Mouse (Mus musculus) adrenal gland, postnatal 4 days (tissue): ENCODE results near the gene Ap2m1. TPM values are rescaled to one million over a fixed set of nuclear protein-coding genes. Genes with fewer than 3 reads are reported as not detected.
A peak's percentile ranks its signal among the peaks of the same experiment; 100 is the strongest.
"Not testable (repeated sequence)": the region's sequence is repeated elsewhere in the genome, so short reads cannot be mapped to it uniquely, and the experiment has no call there.

Source experiments
- DNase-seq, 2 experiments: peaks; one replicate each; pipeline ENCODE4 v3.0.0; 2021 to 2022; ENCODE audit warnings: low spot score in 2 of 2, mixed read lengths in 2 of 2
- long read RNA-seq, 2 experiments: library from polyadenylated mRNA; stranded (forward); transcript quantifications; one replicate each; pipeline ENCODE4 v2.0.0; 2021
- total RNA-seq, 2 experiments: library from RNA; stranded (reverse); gene quantifications; 2 replicates each; pipeline ENCODE4 v1.2.3; 2021

Ap2m1 gene
- 100 to 1,000 TPM; 336 to 352 TPM for total RNA-seq
- long read RNA-seq, experiment 1, transcript Ap2m1-202 (11 exons, 2,080 nt): major isoform, 32 of 64 reads
- long read RNA-seq, experiment 1, partial matches to known transcripts: 18 of 64 reads
- long read RNA-seq, experiment 1, other reads (novel, unspliced or antisense): 10 of 64 reads
- long read RNA-seq, experiment 2, transcript Ap2m1-202 (11 exons, 2,080 nt): major isoform, 53 of 113 reads
- long read RNA-seq, experiment 2, partial matches to known transcripts: 20 of 113 reads
- long read RNA-seq, experiment 2, other reads (novel, unspliced or antisense): 33 of 113 reads

GRCm38 (mm10) chr16:20535296-20536080, at the start of gene Ap2m1:
Ap2m1 (plus strand) TSS chr16:20535478.
- peak; percentile 70 to 83 for DNase-seq

GRCm38 (mm10) chr16:20486048-20486447, 49.2 kb upstream of the Ap2m1 start:
- no peak for DNase-seq

GRCm38 (mm10) chr16:20488151-20488550, 47.1 kb upstream of the Ap2m1 start:
- DNase-seq: no peak

GRCm38 (mm10) chr16:20488751-20489150, 46.5 kb upstream of the Ap2m1 start:
- DNase-seq: not testable (repeated sequence)

- DNase-seq: no peak
Observed at GRCm38 (mm10) chr16:20489233-20489632, 46.0 kb upstream of the Ap2m1 start.

- no peak for DNase-seq
Observed at GRCm38 (mm10) chr16:20490581-20490980, 44.7 kb upstream of the Ap2m1 start.

GRCm38 (mm10) chr16:20491301-20491700, 44.0 kb upstream of the Ap2m1 start:
- no peak for DNase-seq

- DNase-seq: no peak
Observed at GRCm38 (mm10) chr16:20493452-20493851, 41.8 kb upstream of the Ap2m1 start.

GRCm38 (mm10) chr16:20496671-20497600, 38.3 kb upstream of the Ap2m1 start:
- no peak for DNase-seq

GRCm38 (mm10) chr16:20497980-20498676, 37.1 kb upstream of the Ap2m1 start:
- no peak for DNase-seq

- DNase-seq: peak; percentile 78 to 90
Observed at GRCm38 (mm10) chr16:20498677-20499475, 36.4 kb upstream of the Ap2m1 start, which contains the start of gene Eif2b5. Eif2b5 (plus strand) TSS chr16:20498817.

- no peak for DNase-seq
Observed at GRCm38 (mm10) chr16:20506000-20506399, 29.3 kb upstream of the Ap2m1 start.

GRCm38 (mm10) chr16:20509349-20509748, 25.9 kb upstream of the Ap2m1 start:
- no peak for DNase-seq

GRCm38 (mm10) chr16:20511277-20511847, 23.9 kb upstream of the Ap2m1 start:
- no peak for DNase-seq

- DNase-seq: no peak
Observed at GRCm38 (mm10) chr16:20516032-20516431, 19.2 kb upstream of the Ap2m1 start.

GRCm38 (mm10) chr16:20516726-20517201, 18.5 kb upstream of the Ap2m1 start, which contains the start of gene Dvl3:
Dvl3 (plus strand) TSS chr16:20516982.
- peak; percentile 83 to 87 for DNase-seq

- peak in 1 of 2 experiments; percentile 23 for DNase-seq
Observed at GRCm38 (mm10) chr16:20517216-20517615, 18.1 kb upstream of the Ap2m1 start.

GRCm38 (mm10) chr16:20517701-20518374, 17.4 kb upstream of the Ap2m1 start:
- no peak for DNase-seq

- DNase-seq: no peak
Observed at GRCm38 (mm10) chr16:20523886-20524285, 11.4 kb upstream of the Ap2m1 start.
